8 mouse cellular contexts compared by ENCODE assay signal in genomic region chr11:98858759-98859731, GRCm38 (mm10). TPM values are rescaled to one million over a fixed set of nuclear protein-coding genes. Genes with fewer than 3 reads are reported as not detected.
DNase-seq lines count a peak whose midpoint lies in the region; ATAC-seq and TF ChIP-seq lines count a peak whose summit lies in the region.

No protein-coding gene starts in this region.

- no peaks in the 10 kb centered on the region for H3K36me3 ChIP-seq in forebrain, embryonic 15.5 days
- H3K36me3 ChIP-seq in lung, embryonic 14.5 days (ENCODE audit: insufficient read depth): no peaks in the 10 kb centered on the region

- DNase-seq in MEL-GATA-1-ER (ENCODE audit: extremely low read depth, low read depth): peak; percentile 78
- peak; percentile 88 for DNase-seq in c-Kit-positive CD71-positive TER-119-negative erythroid progenitor cells, embryonic 14.5 days (ENCODE audit: low read depth)
- DNase-seq in heart, postnatal 36 days: peak; percentile 90 to 95
- DNase-seq in layer of hippocampus, adult 8-10 months (ENCODE audit: low spot score in 2 of 2): peak; percentile 83 to 95
- DNase-seq in lung, embryonic 14.5 days: peak; percentile 98
- peak; percentile 86 for DNase-seq in right cerebral cortex, adult 18-20 months
- peak; percentile 72 to 86 for DNase-seq in urinary bladder, adult 18-20 months (ENCODE audit: low spot score in 2 of 2)

- intact Hi-C loops in heart, postnatal 36 days (cut with DNase I): loop anchor here (1.0 to 5.0 kb wide), 2 partner anchors 50 to 288 kb away; no protein-coding TSS in a partner anchor

- WGBS in forebrain, embryonic 15.5 days: 30% methylated on average over 14 of the region's 14 CpGs
- WGBS in lung, embryonic 14.5 days: 34% methylated on average over 14 of the region's 14 CpGs

- ATAC-seq in forebrain, embryonic 15.5 days (replicated peaks): peak; percentile 27; the same call in 1 of the 2 replicates
- ATAC-seq in lung, embryonic 14.5 days (ENCODE audit: insufficient read depth): peak; percentile 59

- peak; percentile 94 for TF ChIP-seq CTCF in lung, embryonic 14.5 days (IDR thresholded peaks at IDR 0.05; ENCODE audit: low read depth)

- no peaks in the 10 kb centered on the region for H3K9me3 ChIP-seq in forebrain, embryonic 15.5 days
- no peaks in the 10 kb centered on the region for H3K9me3 ChIP-seq in lung, embryonic 14.5 days (ENCODE audit: low read depth, low read length)

- peaks cover 6% of the 10 kb centered on the region for H3K4me1 ChIP-seq in forebrain, embryonic 15.5 days
- H3K4me1 ChIP-seq in lung, embryonic 14.5 days (ENCODE audit: insufficient read depth): no peaks in the 10 kb centered on the region

- no peak overlapping the region for H3K27ac ChIP-seq in forebrain, embryonic 15.5 days (replicated peaks)
- no peak overlapping the region for H3K27ac ChIP-seq in lung, embryonic 14.5 days (ENCODE audit: low read depth)

- H3K4me3 ChIP-seq in forebrain, embryonic 15.5 days: no peak overlapping the region
- H3K4me3 ChIP-seq in lung, embryonic 14.5 days (ENCODE audit: low read depth, low read length): no peak overlapping the region

- H3K9ac ChIP-seq in forebrain, embryonic 15.5 days (replicated peaks): no peak overlapping the region
- no peak overlapping the region for H3K9ac ChIP-seq in lung, embryonic 14.5 days

- H3K27me3 ChIP-seq in forebrain, embryonic 15.5 days: no peaks in the 10 kb centered on the region
- H3K27me3 ChIP-seq in lung, embryonic 14.5 days (ENCODE audit: insufficient read depth, low read length): no peaks in the 10 kb centered on the region

- H3K4me2 ChIP-seq in forebrain, embryonic 15.5 days (replicated peaks): no peak overlapping the region
- H3K4me2 ChIP-seq in lung, embryonic 14.5 days: no peak overlapping the region

RNA-seq across cellular contexts. Expression of gene Wipf2, which starts 4.4 kb away (rescaled TPM):
- 4.4 and 5.1 TPM in 2 replicates for polyA plus RNA-seq in forebrain, embryonic 15.5 days (2015; fragmentation: Nextera tagmentation; extraction: Ambion mirVana)
- total RNA-seq in heart, postnatal 36 days (2021): 10 to 100 TPM in 1 of 2 experiments, 1 to 10 TPM in 1; 8.1 to 10.2 TPM
- total RNA-seq in layer of hippocampus, adult 8-10 months (2022): 10 to 100 TPM; 69.4 to 86.8 (median 80.7) TPM
- polyA plus RNA-seq in lung, embryonic 14.5 days (2014; fragmentation: Nextera tagmentation; extraction: Ambion mirVana): 4.7 and 5.7 TPM in 2 replicates

RNA-seq across cellular contexts. Expression of gene Rapgefl1, which starts 22.5 kb away (rescaled TPM):
- 4.2 and 5.8 TPM in 2 replicates for polyA plus RNA-seq in forebrain, embryonic 15.5 days (2015; fragmentation: Nextera tagmentation; extraction: Ambion mirVana)
- total RNA-seq in heart, postnatal 36 days (2021): under 1 TPM; 0.57 to 0.72 TPM
- total RNA-seq in layer of hippocampus, adult 8-10 months (2022): 100 to 1,000 TPM; 171 to 203 (median 197) TPM
- 1.5 and 2.1 TPM in 2 replicates for polyA plus RNA-seq in lung, embryonic 14.5 days (2014; fragmentation: Nextera tagmentation; extraction: Ambion mirVana)

RNA-seq across cellular contexts. Expression of gene Cdc6, which starts 48.6 kb away (rescaled TPM):
- polyA plus RNA-seq in forebrain, embryonic 15.5 days (2015; fragmentation: Nextera tagmentation; extraction: Ambion mirVana): 11.2 and 12.1 TPM in 2 replicates
- under 1 TPM; 0.14 to 0.49 TPM for total RNA-seq in heart, postnatal 36 days (2021)
- 1 to 10 TPM in 1 of 4 experiments, under 1 TPM in 3; 0.36 to 1.2 (median 0.44) TPM for total RNA-seq in layer of hippocampus, adult 8-10 months (2022)
- polyA plus RNA-seq in lung, embryonic 14.5 days (2014; fragmentation: Nextera tagmentation; extraction: Ambion mirVana): 47.0 and 48.1 TPM in 2 replicates

RNA-seq across cellular contexts. Expression of gene Casc3, which starts 54.3 kb away (rescaled TPM):
- polyA plus RNA-seq in forebrain, embryonic 15.5 days (2015; fragmentation: Nextera tagmentation; extraction: Ambion mirVana): 53.5 and 53.9 TPM in 2 replicates
- total RNA-seq in heart, postnatal 36 days (2021): 10 to 100 TPM; 26.1 to 26.2 TPM
- 10 to 100 TPM; 50.5 to 64.9 (median 59.4) TPM for total RNA-seq in layer of hippocampus, adult 8-10 months (2022)
- polyA plus RNA-seq in lung, embryonic 14.5 days (2014; fragmentation: Nextera tagmentation; extraction: Ambion mirVana): 41.0 and 42.8 TPM in 2 replicates

Comparison
In these comparisons a context has a peak if more than half of its experiments do, and no peak if none do; other contexts are left out.
1. RNA of gene Wipf2, which starts 4.4 kb away (total RNA-seq): 69.4 to 86.8 TPM in layer of hippocampus, adult 8-10 months; 8.1 to 10.2 TPM in heart, postnatal 36 days; every median in the first group is over 4 times any median in the second.
2. RNA of gene Rapgefl1, which starts 22.5 kb away (total RNA-seq): 171 to 203 TPM in layer of hippocampus, adult 8-10 months; 0.57 to 0.72 TPM in heart, postnatal 36 days; every median in the first group is over 10 times any median in the second.
3. Peak in every context shown above with its lines, with median percentiles within 50 percentile points of each other: DNase-seq.